Mouse (Mus musculus): Measurements from ENCODE around the gene Mcu. TPM values are rescaled to one million over a fixed set of nuclear protein-coding genes. Genes with fewer than 3 reads are reported as not detected.

The Mcu gene
- total and polyA plus RNA-seq, 3 experiments = 4.9 to 5.7 (median 5.3) TPM

GRCm38 (mm10) chr10:59429448-59430135 lies 186.9 kb downstream of the Mcu start:
- Histone ChIP-seq H3K4me2 (ENCODE audit: insufficient read depth, low read depth, poor library complexity, severe bottlenecking) (no peak overlapping the region), H3K4me1 (ENCODE audit: control insufficient read depth in 1 of 2, insufficient read depth in 2 of 2) (peaks cover 11 to 34% of the 10 kb centered on the region in 2 experiments), H3K4me3 (replicated peaks in 1 of 3; ENCODE audit: low read depth in 2 of 3, low read length in 2 of 3, poor library complexity in 1 of 3) (no peak overlapping the region), H3K9me3 (replicated peaks; ENCODE audit: low read length) (no peaks in the 10 kb centered on the region), H3K27ac (ENCODE audit: insufficient read depth, low read depth) (no peak overlapping the region), H3K9ac (ENCODE audit: insufficient read depth, low read depth) (no peak overlapping the region), H3K36me3 (replicated peaks in 1 of 2; ENCODE audit: control insufficient read depth in 1 of 2, insufficient read depth in 1 of 2, low read length in 1 of 2) (peaks cover 0 to 14% of the 10 kb centered on the region in 2 experiments), H3K79me2 (replicated peaks; ENCODE audit: control insufficient read depth, extremely low read depth, insufficient read depth, poor library complexity, severe bottlenecking) (no peaks in the 10 kb centered on the region), H3K27me3 (replicated peaks) (no peaks in the 10 kb centered on the region)
- no peak for DNase-seq (ENCODE audit: extremely low read depth)
- dilution Hi-C loops (cut with MboI; ENCODE audit: extremely low pct_ligation_motif_present, extremely low pct_unique_long_range_greater_than_20kb, low sequenced_read_pairs) = no loop called here
- TF ChIP-seq MAZ (IDR thresholded peaks at IDR 0.05; ENCODE audit: low read depth, low read length) (no peak), ZC3H11A (IDR thresholded peaks at IDR 0.05; ENCODE audit: low read depth, low read length) (no peak), KAT2A (IDR thresholded peaks at IDR 0.05; ENCODE audit: insufficient replicate concordance, low read length) (no peak), JUN (IDR thresholded peaks at IDR 0.05; ENCODE audit: insufficient read depth, low read depth, low read length) (no peak), IRF4 (IDR thresholded peaks at IDR 0.05; ENCODE audit: low read depth, low read length) (no peak), POLR2AphosphoS2 (IDR thresholded peaks at IDR 0.05; ENCODE audit: low read depth, low read length) (no peak), ETS1 (conservative IDR thresholded peaks at IDR 0.05; ENCODE audit: low read depth, low read length) (no peak), RAD21 (IDR thresholded peaks at IDR 0.05; ENCODE audit: low read depth, low read length) (no peak)
- in situ Hi-C loops (cut with MboI; ENCODE audit: low pct_ligation_motif_present, low pct_unique_long_range_greater_than_20kb, low sequenced_read_pairs) = no loop called here

- H3K4me3 ChIP-seq (replicated peaks in 1 of 3; ENCODE audit: low read depth in 2 of 3, low read length in 2 of 3, poor library complexity in 1 of 3) = no peak overlapping the region
- no peaks in the 10 kb centered on the region for H3K27me3 ChIP-seq (replicated peaks)
- H3K9me3 ChIP-seq (replicated peaks; ENCODE audit: low read length) = no peaks in the 10 kb centered on the region
- no peak overlapping the region for H3K4me2 ChIP-seq (ENCODE audit: insufficient read depth, low read depth, poor library complexity, severe bottlenecking)
- no peaks in the 10 kb centered on the region for H3K79me2 ChIP-seq (replicated peaks; ENCODE audit: control insufficient read depth, extremely low read depth, insufficient read depth, poor library complexity, severe bottlenecking)
- H3K4me1 ChIP-seq (ENCODE audit: control insufficient read depth in 1 of 2, insufficient read depth in 2 of 2) = peaks cover 1 to 18% of the 10 kb centered on the region in 2 experiments; a peak in 3 of 4 replicates
- DNase-seq (ENCODE audit: extremely low read depth) = no peak
- peaks cover 0 to 24% of the 10 kb centered on the region in 2 experiments for H3K36me3 ChIP-seq (replicated peaks in 1 of 2; ENCODE audit: control insufficient read depth in 1 of 2, insufficient read depth in 1 of 2, low read length in 1 of 2)
- dilution Hi-C loops (cut with MboI; ENCODE audit: extremely low pct_ligation_motif_present, extremely low pct_unique_long_range_greater_than_20kb, low sequenced_read_pairs) (no loop called here), in situ Hi-C loops (cut with MboI; ENCODE audit: low pct_ligation_motif_present, low pct_unique_long_range_greater_than_20kb, low sequenced_read_pairs) (no loop called here)
- no peak overlapping the region for H3K9ac ChIP-seq (ENCODE audit: insufficient read depth, low read depth)
- no peak for TF ChIP-seq CHD2 (IDR thresholded peaks at IDR 0.05; ENCODE audit: low read length)
- no peak for TF ChIP-seq MXI1 (IDR thresholded peaks at IDR 0.05; ENCODE audit: low read depth, low read length)
- no peak for TF ChIP-seq ZKSCAN1 (IDR thresholded peaks at IDR 0.05; ENCODE audit: borderline replicate concordance, low read depth, low read length)
- no peak for TF ChIP-seq PAX5 (IDR thresholded peaks at IDR 0.05; ENCODE audit: low read length)
- TF ChIP-seq KAT2A (IDR thresholded peaks at IDR 0.05; ENCODE audit: insufficient replicate concordance, low read length) = no peak
- no peak for TF ChIP-seq SMC3 (IDR thresholded peaks at IDR 0.05; ENCODE audit: low read depth, low read length)
- TF ChIP-seq TCF12 (IDR thresholded peaks at IDR 0.05; ENCODE audit: low read depth, low read length) = no peak
- no peak for TF ChIP-seq POLR2A (IDR thresholded peaks at IDR 0.05; ENCODE audit: low read depth, low read length)
- TF ChIP-seq IRF4 (IDR thresholded peaks at IDR 0.05; ENCODE audit: low read depth, low read length) = no peak
- TF ChIP-seq JUN (IDR thresholded peaks at IDR 0.05; ENCODE audit: insufficient read depth, low read depth, low read length) = no peak
- no peak for TF ChIP-seq NELFE (IDR thresholded peaks at IDR 0.05; ENCODE audit: low read depth, low read length)
- no peak for TF ChIP-seq POLR2AphosphoS2 (IDR thresholded peaks at IDR 0.05; ENCODE audit: low read depth, low read length)
- TF ChIP-seq ZNF384 (IDR thresholded peaks at IDR 0.05; ENCODE audit: low read depth, low read length) = no peak
- TF ChIP-seq MAZ (IDR thresholded peaks at IDR 0.05; ENCODE audit: low read depth, low read length) = no peak
- TF ChIP-seq USF2 (conservative IDR thresholded peaks at IDR 0.05; ENCODE audit: low read depth, low read length) = no peak
- no peak for TF ChIP-seq MAX (IDR thresholded peaks at IDR 0.05; ENCODE audit: low read length)
- no peak for TF ChIP-seq HCFC1 (IDR thresholded peaks at IDR 0.05; ENCODE audit: low read depth, low read length)
- no peak for TF ChIP-seq ZC3H11A (IDR thresholded peaks at IDR 0.05; ENCODE audit: low read depth, low read length)
- no peak for TF ChIP-seq NRF1 (IDR thresholded peaks at IDR 0.05; ENCODE audit: low read depth, low read length)
- no peak overlapping the region for H3K27ac ChIP-seq (ENCODE audit: insufficient read depth, low read depth)
Observed at GRCm38 (mm10) chr10:59426371-59426770, 190.1 kb downstream of the Mcu start.
